Mouse (Mus musculus): ENCODE results near the gene Zic1.

GRCm38 (mm10) chr9:91399976-91400375, 34.4 kb upstream of the Zic1 start:
- TF ChIP-seq CTCF (IDR thresholded peaks at IDR 0.05; ENCODE audit: insufficient read depth, low read length), result no peak
- TF ChIP-seq POLR2A (IDR thresholded peaks at IDR 0.05; ENCODE audit: borderline replicate concordance, extremely low read depth, low read depth, low read length), result no peak
